Mouse (Mus musculus): ENCODE measurements around the gene Coro1a. TPM values are rescaled to one million over a fixed set of nuclear protein-coding genes. Genes with fewer than 3 reads are reported as not detected.
"Not testable (repeated sequence)": the region's sequence is repeated elsewhere in the genome, so short reads cannot be mapped to it uniquely, and the experiment has no call there.

Gene Coro1a
- polyA plus RNA-seq, 1 experiment from 2014 or later, result 108 TPM

DNA sequence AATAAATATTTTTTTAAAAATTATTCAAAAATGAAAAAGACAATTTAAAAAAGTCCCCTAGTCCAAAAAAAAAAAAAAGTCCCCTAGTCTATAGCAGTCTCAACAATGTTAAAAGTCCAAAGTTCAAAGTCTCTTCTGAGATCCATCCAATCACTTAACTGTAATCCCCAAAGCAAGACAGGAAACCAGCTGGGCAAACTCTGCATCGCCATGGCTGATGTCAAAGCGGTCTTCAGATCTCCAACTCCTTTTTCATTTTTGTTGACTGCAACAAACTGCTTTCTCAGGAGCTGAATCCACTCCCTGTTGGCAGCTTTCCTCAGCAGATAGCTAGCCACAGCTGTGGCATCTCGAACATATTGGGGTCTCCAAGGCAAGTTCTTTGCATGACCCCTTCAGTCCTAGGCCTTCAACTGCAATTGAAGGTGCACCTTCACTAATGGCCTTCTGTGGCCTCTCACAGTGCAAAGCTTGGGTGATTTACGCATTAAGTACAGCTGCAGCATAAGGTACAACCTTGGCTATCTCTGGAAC lies 22.7 kb upstream of the Coro1a start:
- not testable (repeated sequence) for ATAC-seq (ENCODE audit: low FRiP score, low read depth); H3K4me3 ChIP-seq; H3K9ac ChIP-seq; H3K27me3 ChIP-seq; H3K4me2 ChIP-seq; H3K27ac ChIP-seq (replicated peaks); H3K4me1 ChIP-seq (replicated peaks); H3K36me3 ChIP-seq; H3K9me3 ChIP-seq
- WGBS, result 91% methylated on average over 4 of the region's 4 CpGs

DNA sequence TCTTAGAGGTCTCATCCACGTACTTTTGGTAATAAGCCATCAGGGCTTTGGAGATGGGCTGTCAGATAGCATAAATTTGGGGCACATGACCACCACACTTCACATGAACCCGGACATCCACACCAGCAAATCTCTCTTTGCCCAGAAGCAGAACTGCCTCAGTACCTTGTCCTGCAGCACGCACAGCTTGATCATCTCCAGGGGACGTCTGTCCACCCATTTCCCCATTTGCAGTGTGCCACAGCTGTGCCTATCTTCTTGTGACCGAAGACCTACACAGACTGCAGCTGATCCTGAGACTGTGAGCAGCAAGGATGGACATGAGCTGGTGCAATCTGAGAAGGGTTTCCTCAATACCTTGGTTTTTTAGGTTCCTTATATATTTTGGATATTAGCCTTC lies 18.1 kb upstream of the Coro1a start:
- Histone ChIP-seq H3K4me2 (no peak overlapping the region), H3K9ac (no peak overlapping the region), H3K9me3 (no peaks in the 10 kb centered on the region), H3K27me3 (no peaks in the 10 kb centered on the region), H3K36me3 (no peaks in the 10 kb centered on the region), H3K4me1 (replicated peaks) (no peaks in the 10 kb centered on the region), H3K4me3 (no peak overlapping the region), H3K27ac (replicated peaks) (no peak overlapping the region)
- WGBS, result 82% methylated on average over 5 of the region's 5 CpGs
- no peak for ATAC-seq (ENCODE audit: low FRiP score, low read depth)

DNA sequence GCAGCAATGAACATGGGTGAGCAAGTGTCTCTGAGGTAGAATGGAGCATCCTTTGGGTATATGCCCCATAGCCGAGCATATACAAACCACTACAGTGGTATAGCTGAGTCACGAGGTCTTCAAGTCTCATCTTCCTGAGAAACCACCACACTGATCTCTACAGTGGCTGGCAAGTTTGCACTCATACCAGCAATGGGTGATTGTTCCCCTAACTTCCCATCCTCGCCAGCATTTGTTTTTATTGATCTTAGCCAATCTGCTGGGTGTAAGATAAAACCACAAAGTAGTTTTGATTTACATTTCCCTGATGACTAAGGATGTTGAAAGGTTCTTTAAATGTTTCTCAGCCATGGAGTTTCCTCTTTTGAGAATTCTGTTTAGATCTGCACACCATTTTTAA lies 17.5 kb upstream of the Coro1a start:
- ATAC-seq (ENCODE audit: low FRiP score, low read depth), result no peak
- WGBS, result 80% methylated on average over 3 of the region's 3 CpGs

DNA sequence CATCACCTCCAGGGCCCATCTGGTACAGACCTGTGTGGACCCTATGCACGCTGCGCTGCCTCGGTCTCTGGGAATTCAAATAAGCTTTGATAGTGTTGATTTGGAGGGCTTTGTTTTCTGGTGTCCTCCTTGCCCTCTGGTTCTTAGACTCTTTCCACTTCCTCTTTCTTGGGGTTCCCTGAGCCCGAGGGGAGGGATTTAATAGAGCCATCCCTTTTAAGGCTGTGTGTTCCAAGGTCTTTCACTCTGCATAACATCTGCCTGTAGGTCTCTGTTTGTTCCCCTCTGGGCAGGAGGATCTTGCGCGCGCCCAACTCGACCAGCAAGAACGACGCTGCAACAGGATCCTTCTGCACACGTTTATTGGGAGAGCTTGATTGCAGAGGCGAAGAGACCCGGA lies 14.0 kb upstream of the Coro1a start:
- H3K36me3 ChIP-seq, result no peaks in the 10 kb centered on the region
- no peak overlapping the region for H3K27ac ChIP-seq (replicated peaks)
- no peaks in the 10 kb centered on the region for H3K4me1 ChIP-seq (replicated peaks)
- H3K4me3 ChIP-seq, result no peak overlapping the region
- no peak overlapping the region for H3K4me2 ChIP-seq
- no peak overlapping the region for H3K9ac ChIP-seq
- H3K27me3 ChIP-seq, result no peaks in the 10 kb centered on the region
- H3K9me3 ChIP-seq, result no peaks in the 10 kb centered on the region
- WGBS, result 94% methylated on average over 13 of the region's 13 CpGs
- ATAC-seq (ENCODE audit: low FRiP score, low read depth), result no peak

More for the DNA sequence above, 17.5 kb upstream of the Coro1a start:
- Histone ChIP-seq H3K4me3 (no peak overlapping the region), H3K9ac (no peak overlapping the region), H3K4me1 (replicated peaks) (no peaks in the 10 kb centered on the region), H3K27me3 (no peaks in the 10 kb centered on the region), H3K27ac (replicated peaks) (no peak overlapping the region), H3K36me3 (no peaks in the 10 kb centered on the region), H3K4me2 (no peak overlapping the region), H3K9me3 (no peaks in the 10 kb centered on the region)

DNA sequence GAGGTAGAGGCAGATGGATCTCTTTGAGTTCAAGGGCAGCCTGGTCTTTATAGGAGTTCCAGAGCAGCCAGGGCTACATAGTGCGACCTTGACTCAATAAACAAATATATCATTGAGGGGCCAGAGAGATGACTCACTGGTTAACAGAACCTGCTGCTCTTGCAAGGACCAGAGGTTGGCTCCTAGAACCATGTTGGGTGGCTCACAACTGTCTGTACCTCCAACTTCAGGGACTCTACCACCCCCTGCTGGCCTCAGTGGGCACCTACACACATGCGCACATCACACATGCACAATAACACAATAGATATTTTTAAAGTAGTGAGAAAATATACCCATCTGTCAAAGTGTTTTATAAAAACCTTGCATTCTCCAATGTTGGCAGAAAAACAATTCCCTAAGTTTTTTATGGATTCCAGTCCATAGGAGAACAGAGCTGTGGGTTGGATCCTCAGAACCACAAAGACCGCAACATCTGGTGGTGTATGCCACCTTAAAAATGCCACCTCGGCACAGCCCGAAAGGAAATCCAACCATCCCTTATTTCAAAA lies 11.3 kb upstream of the Coro1a start:
- Histone ChIP-seq H3K27ac (replicated peaks) (no peak overlapping the region), H3K4me1 (replicated peaks) (no peaks in the 10 kb centered on the region), H3K27me3 (no peaks in the 10 kb centered on the region), H3K36me3 (no peaks in the 10 kb centered on the region), H3K9me3 (no peaks in the 10 kb centered on the region), H3K4me3 (no peak overlapping the region), H3K4me2 (no peak overlapping the region), H3K9ac (no peak overlapping the region)
- 92% methylated on average over 5 of the region's 5 CpGs for WGBS
- no peak for ATAC-seq (ENCODE audit: low FRiP score, low read depth)

DNA sequence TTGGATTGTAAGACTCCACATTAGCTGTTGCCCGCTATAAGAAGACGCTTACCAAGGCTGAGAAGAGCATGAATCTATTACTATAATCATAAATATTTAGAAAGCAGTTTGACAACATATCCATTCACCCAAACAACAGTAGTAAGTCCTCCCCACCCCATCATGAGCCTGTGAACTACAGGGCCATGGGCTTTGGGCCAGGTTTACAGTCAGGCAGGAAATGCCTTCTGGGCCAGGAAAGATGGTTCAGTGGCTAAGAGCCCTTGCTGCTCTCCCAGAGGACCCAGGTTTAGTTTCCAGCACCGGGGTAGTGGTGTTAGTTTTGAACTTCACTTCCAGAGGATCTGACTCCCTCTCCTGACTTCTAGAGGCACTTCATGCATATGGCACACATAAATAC lies 10.0 kb upstream of the Coro1a start:
- 85% methylated on average over 3 of the region's 3 CpGs for WGBS
- H3K36me3 ChIP-seq, result no peaks in the 10 kb centered on the region
- H3K4me3 ChIP-seq, result no peak overlapping the region
- H3K9me3 ChIP-seq, result no peaks in the 10 kb centered on the region
- no peaks in the 10 kb centered on the region for H3K27me3 ChIP-seq
- no peak overlapping the region for H3K27ac ChIP-seq (replicated peaks)
- no peak overlapping the region for H3K9ac ChIP-seq
- no peaks in the 10 kb centered on the region for H3K4me1 ChIP-seq (replicated peaks)
- H3K4me2 ChIP-seq, result no peak overlapping the region
- no peak for ATAC-seq (ENCODE audit: low FRiP score, low read depth)

DNA sequence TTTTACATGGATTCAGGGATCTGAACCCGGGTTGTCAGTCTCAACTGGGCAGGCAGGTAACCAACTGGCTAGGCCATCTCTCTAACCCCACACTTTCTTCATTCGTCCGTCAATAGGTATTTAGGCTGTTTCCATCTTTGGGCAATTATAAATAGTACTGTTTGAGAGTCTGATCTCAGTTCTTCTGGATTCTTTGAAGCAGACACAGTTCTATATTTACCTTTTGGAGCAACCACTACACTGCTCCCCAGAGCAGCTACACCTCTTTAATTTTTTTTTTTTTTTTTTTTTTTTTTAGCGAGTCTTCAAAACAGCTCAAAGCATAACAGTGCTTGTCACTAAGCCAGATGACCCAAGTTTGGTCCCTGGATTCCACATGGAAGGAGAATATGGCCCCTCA lies 8.1 kb upstream of the Coro1a start:
- no peak for ATAC-seq (ENCODE audit: low FRiP score, low read depth)
- Histone ChIP-seq H3K27me3 (no peaks in the 10 kb centered on the region), H3K4me3 (no peak overlapping the region), H3K9ac (no peak overlapping the region), H3K27ac (replicated peaks) (no peak overlapping the region), H3K4me2 (no peak overlapping the region), H3K36me3 (no peaks in the 10 kb centered on the region), H3K4me1 (replicated peaks) (no peaks in the 10 kb centered on the region), H3K9me3 (no peaks in the 10 kb centered on the region)
- 87% methylated on average over 4 of the region's 4 CpGs for WGBS

DNA sequence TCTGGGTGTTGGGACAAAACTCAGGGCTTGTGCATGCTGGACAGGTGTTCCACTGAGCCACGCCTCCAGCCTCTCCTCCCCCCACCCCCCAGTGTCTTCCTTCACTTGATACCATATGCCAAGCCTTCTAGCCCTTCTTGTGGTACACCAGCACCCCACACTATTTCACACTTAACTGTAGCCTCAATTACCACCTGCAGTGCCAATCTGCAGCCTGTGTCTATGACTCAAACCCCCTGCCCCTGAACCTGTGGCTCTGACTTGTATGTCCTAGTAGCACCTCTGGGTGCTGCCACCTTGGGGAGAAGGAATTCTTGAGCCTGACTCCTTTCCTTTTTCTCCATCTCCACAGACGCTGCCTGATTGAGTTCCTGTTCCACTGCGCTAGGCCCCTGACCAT lies 4.3 kb upstream of the Coro1a start:
- ATAC-seq (ENCODE audit: low FRiP score, low read depth), result no peak
- H3K4me1 ChIP-seq (replicated peaks), result no peaks in the 10 kb centered on the region
- H3K27ac ChIP-seq (replicated peaks), result no peak overlapping the region
- WGBS, result 84% methylated on average over 3 of the region's 3 CpGs
- no peak overlapping the region for H3K4me2 ChIP-seq
- no peaks in the 10 kb centered on the region for H3K36me3 ChIP-seq
- H3K9ac ChIP-seq, result no peak overlapping the region
- H3K9me3 ChIP-seq, result no peaks in the 10 kb centered on the region
- no peak overlapping the region for H3K4me3 ChIP-seq
- H3K27me3 ChIP-seq, result no peaks in the 10 kb centered on the region

DNA sequence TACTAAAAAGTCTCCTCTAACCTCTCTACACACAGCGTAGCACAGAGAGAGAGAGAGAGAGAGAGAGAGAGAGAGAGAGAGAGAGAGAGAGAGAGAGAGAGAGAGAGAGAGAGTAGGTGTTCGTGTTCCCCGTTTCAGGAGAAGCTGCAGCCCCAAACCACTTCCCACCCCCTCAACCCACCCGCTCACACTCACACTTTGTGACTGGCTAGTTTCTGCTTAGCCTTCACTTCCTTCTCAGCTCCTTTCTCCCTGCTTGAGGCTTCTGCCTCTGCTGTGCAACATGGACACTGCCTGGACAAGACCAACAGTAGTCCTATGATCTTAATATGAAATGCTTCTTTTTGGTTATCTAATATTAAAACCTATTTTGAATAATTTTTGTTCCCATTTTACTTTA lies 2.7 kb upstream of the Coro1a start:
- Histone ChIP-seq H3K27me3 (no peaks in the 10 kb centered on the region), H3K36me3 (no peaks in the 10 kb centered on the region), H3K27ac (replicated peaks) (no peak overlapping the region), H3K4me2 (no peak overlapping the region), H3K4me1 (replicated peaks) (peaks cover 2% of the 10 kb centered on the region), H3K9me3 (no peaks in the 10 kb centered on the region), H3K4me3 (no peak overlapping the region), H3K9ac (no peak overlapping the region)
- 77% methylated on average over 4 of the region's 4 CpGs for WGBS
- ATAC-seq (ENCODE audit: low FRiP score, low read depth), result no peak

DNA sequence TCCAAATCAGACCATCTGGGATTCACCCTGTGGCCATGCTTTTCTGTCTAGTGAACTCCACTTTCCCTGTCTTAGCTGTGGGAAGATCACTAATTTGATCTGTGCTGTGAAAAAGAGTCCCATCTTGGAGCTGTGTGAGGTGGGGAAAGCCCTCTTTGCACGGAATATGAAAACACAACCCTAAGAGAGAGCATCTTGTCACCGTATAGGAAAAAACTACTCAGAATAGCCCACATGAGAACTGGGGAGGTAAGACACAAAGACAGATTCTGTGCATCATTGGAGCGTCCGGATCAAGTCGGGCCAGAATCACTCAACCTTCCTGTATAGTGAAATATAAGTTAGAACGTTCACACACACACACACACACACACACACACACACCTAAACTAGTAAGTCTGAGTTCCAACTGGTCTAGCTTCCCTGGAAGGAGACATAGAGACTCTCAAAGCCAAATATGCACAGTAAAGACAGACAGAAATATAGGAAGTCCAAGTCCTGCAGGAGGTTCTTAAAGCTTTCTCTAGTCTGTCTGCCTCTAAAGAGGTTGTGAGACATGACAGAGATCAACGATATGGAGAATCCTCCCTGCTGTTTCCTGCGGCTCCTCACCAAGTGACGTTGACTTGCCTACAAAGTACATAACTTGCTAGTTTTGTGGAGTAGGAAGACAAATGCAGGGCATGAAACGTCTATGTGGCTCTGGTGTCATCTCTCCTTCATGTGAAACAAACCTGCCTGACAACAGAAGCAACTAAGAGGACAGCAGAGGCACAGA lies 777 bp upstream of the Coro1a start:
- no peak for ATAC-seq (ENCODE audit: low FRiP score, low read depth)
- Histone ChIP-seq H3K4me3 (no peak overlapping the region), H3K4me2 (no peak overlapping the region), H3K27ac (replicated peaks) (no peak overlapping the region), H3K9me3 (no peaks in the 10 kb centered on the region), H3K4me1 (replicated peaks) (peaks cover 18% of the 10 kb centered on the region), H3K27me3 (no peaks in the 10 kb centered on the region), H3K9ac (no peak overlapping the region), H3K36me3 (no peaks in the 10 kb centered on the region)
- WGBS, result 83% methylated on average over 10 of the region's 10 CpGs

DNA sequence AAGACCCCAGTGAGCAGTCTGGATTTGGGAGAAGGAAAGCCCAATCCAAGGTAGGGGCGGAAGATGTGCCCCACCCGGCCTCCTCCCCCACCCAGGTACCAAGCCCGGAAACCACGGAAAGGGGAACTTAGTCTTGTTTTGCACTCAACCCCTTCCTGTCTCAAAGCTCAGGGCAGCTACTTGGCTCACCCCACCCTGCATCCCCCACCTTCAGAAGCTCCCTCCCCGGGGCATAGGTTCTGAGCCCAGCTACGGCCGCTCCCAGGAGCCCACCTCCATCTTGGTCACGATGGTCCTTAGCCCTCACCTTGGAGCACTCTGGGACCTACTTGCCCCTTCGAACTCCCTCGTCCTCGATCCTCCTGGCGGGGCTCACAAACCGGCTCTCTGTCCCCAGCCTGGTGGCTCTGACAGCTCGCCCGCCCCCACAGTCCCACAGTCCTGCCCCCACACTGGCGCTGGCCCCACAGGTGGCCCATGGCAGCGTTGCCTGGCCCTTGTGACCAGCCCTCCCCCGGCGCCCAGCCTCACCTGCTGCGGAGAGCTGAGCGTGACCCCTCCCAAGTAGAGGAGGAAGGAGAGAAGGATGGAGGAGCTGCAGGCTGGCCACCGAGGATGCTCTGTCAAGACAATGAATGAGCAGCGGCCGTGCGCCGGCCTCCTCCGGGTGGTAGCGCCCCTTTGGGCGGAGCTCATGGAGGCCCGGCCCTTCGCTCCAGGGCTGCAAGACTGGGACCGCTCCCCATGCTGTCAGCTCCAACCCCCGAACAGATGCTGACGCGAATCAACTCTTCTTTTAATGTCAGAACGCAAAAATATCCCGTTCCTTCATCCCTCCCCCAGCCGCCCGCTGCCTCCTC lies 3.2 kb downstream of the Coro1a start:
- Histone ChIP-seq H3K27me3 (no peaks in the 10 kb centered on the region), H3K9ac (peak overlapping the region; percentile 93), H3K27ac (replicated peaks) (peak overlapping the region; percentile 91), H3K36me3 (peaks cover 2% of the 10 kb centered on the region; the same call in 1 of the 2 replicates), H3K4me3 (peak overlapping the region; percentile 90), H3K4me1 (replicated peaks) (peaks cover 47% of the 10 kb centered on the region), H3K9me3 (no peaks in the 10 kb centered on the region), H3K4me2 (peak overlapping the region; percentile 73)
- ATAC-seq (ENCODE audit: low FRiP score, low read depth), result peak; percentile 86
- WGBS, result 1% methylated on average over 39 of the region's 39 CpGs

DNA sequence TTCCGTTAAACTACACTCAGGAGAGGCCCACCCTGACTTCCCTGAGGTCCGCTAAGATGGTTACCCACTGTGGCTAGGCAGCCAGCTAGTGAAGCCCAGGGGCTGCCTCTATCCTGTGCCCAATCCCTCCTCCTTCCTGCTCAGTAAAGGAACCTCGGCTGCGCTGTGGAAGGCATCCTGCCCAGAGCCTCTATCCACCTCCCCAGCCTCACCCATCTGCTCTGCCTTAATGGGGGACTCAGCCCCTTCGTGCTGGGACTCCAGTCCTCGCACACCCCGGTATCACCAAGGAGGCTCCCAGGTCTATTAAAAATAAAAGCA lies 3.9 kb downstream of the Coro1a start:
- peaks cover 47% of the 10 kb centered on the region for H3K4me1 ChIP-seq (replicated peaks)
- H3K4me2 ChIP-seq, result peak overlapping the region; percentile 73
- H3K36me3 ChIP-seq, result peaks cover 6% of the 10 kb centered on the region
- peak overlapping the region; percentile 93 for H3K9ac ChIP-seq
- 14% methylated on average over 7 of the region's 7 CpGs for WGBS
- H3K9me3 ChIP-seq, result no peaks in the 10 kb centered on the region
- H3K27me3 ChIP-seq, result no peaks in the 10 kb centered on the region
- peak; percentile 9; the same call in 1 of the 2 replicates for ATAC-seq (ENCODE audit: low FRiP score, low read depth)
- peak overlapping the region; percentile 91 for H3K27ac ChIP-seq (replicated peaks)
- H3K4me3 ChIP-seq, result peak overlapping the region; percentile 90

All from hindbrain, embryonic 15.5 days (tissue).